Mouse (Mus musculus) testis, adult 2 months (tissue): ENCODE results near the gene Stac. TPM values are rescaled to one million over a fixed set of nuclear protein-coding genes. Genes with fewer than 3 reads are reported as not detected.

Experiments used
- H3K27ac ChIP-seq: fragments of 200-500 bp; 2 replicates; pipeline ENCODE4 v1.5.1; 2012; ENCODE audit warnings: low read depth, low read length; ENCODE audit not compliant: control insufficient read depth, insufficient read depth
- H3K27me3 ChIP-seq: fragments of 200-500 bp; 2 replicates; pipeline ENCODE4 v1.6.1; 2012; ENCODE audit warnings: mild to moderate bottlenecking, low read length, moderate library complexity; ENCODE audit not compliant: control insufficient read depth, insufficient read depth
- H3K36me3 ChIP-seq: fragments of 200-500 bp; 2 replicates; pipeline ENCODE4 v1.6.1; 2012; ENCODE audit warnings: mild to moderate bottlenecking, low read length; ENCODE audit not compliant: control insufficient read depth, insufficient read depth
- H3K4me1 ChIP-seq: fragments of 200-500 bp; 2 replicates; pipeline ENCODE4 v1.6.1; 2012; ENCODE audit warnings: low read length; ENCODE audit not compliant: control insufficient read depth, insufficient read depth
- H3K4me3 ChIP-seq: fragments of 200-500 bp; 2 replicates; pipeline ENCODE4 v1.5.1; 2012; ENCODE audit warnings: low read depth, mild to moderate bottlenecking, low read length, moderate library complexity, mixed read lengths; ENCODE audit not compliant: control insufficient read depth
- CTCF ChIP-seq: fragments of 200-500 bp; IDR thresholded peaks from 2 replicates; pipeline ENCODE4 v1.5.1; 2012; ENCODE audit warnings: low read depth, mild to moderate bottlenecking, inconsistent platforms, low read length, moderate library complexity; ENCODE audit not compliant: control insufficient read depth, insufficient read depth, insufficient replicate concordance
- POLR2A ChIP-seq: fragments of 200-500 bp; IDR thresholded peaks from 2 replicates; pipeline ENCODE4 v1.6.1; 2012; ENCODE audit warnings: low read depth, mild to moderate bottlenecking, inconsistent platforms, low read length, moderate library complexity; ENCODE audit not compliant: control insufficient read depth
- polyA plus RNA-seq: library from polyadenylated mRNA; depleted of rRNA; stranded (reverse); fragments of >200 nt; gene quantifications from 2 replicates; pipeline ENCODE4 v1.2.3, GENCODE M21; 2012

Gene Stac
- polyA plus RNA-seq, 1 experiment = 0.27 TPM

GRCm38 (mm10) chr9:111724981-111725593, 34.9 kb upstream of the Stac start:
- Histone ChIP-seq H3K27me3 (no peaks in the 10 kb centered on the region), H3K27ac (no peak overlapping the region), H3K4me3 (no peak overlapping the region), H3K4me1 (no peaks in the 10 kb centered on the region; the same call in 1 of the 2 replicates), H3K36me3 (no peaks in the 10 kb centered on the region)
- no peak for TF ChIP-seq CTCF
- no peak for TF ChIP-seq POLR2A

GRCm38 (mm10) chr9:111714457-111714856, 24.3 kb upstream of the Stac start:
- H3K4me3 ChIP-seq = no peak overlapping the region
- H3K4me1 ChIP-seq = no peaks in the 10 kb centered on the region
- H3K36me3 ChIP-seq = no peaks in the 10 kb centered on the region

GRCm38 (mm10) chr9:111700101-111700500, 10.0 kb upstream of the Stac start:
- H3K27me3 ChIP-seq = no peaks in the 10 kb centered on the region
- H3K27ac ChIP-seq = no peak overlapping the region
- H3K4me1 ChIP-seq = no peaks in the 10 kb centered on the region
- no peaks in the 10 kb centered on the region for H3K36me3 ChIP-seq
- TF ChIP-seq POLR2A (no peak), CTCF (no peak)
- H3K4me3 ChIP-seq = no peak overlapping the region

More at GRCm38 (mm10) chr9:111714457-111714856, 24.3 kb upstream of the Stac start:
- no peak for TF ChIP-seq CTCF
- TF ChIP-seq POLR2A = no peak
- Histone ChIP-seq H3K27me3 (no peaks in the 10 kb centered on the region), H3K27ac (no peak overlapping the region)

GRCm38 (mm10) chr9:111690484-111690855, 322 bp upstream of the Stac start:
- no peak for TF ChIP-seq CTCF
- TF ChIP-seq POLR2A = no peak
- peak overlapping the region; percentile 60; the same call in 1 of the 2 replicates for H3K4me3 ChIP-seq
- H3K27me3 ChIP-seq = peaks cover 5% of the 10 kb centered on the region; the same call in 1 of the 2 replicates
- H3K4me1 ChIP-seq = peaks cover 8% of the 10 kb centered on the region; the same call in 1 of the 2 replicates
- H3K36me3 ChIP-seq = no peaks in the 10 kb centered on the region
- H3K27ac ChIP-seq = no peak overlapping the region

- peaks cover 5% of the 10 kb centered on the region; the same call in 1 of the 2 replicates for H3K27me3 ChIP-seq
- peaks cover 8% of the 10 kb centered on the region; the same call in 1 of the 2 replicates for H3K4me1 ChIP-seq
- no peaks in the 10 kb centered on the region for H3K36me3 ChIP-seq
- TF ChIP-seq CTCF = no peak
- TF ChIP-seq POLR2A = no peak
- H3K4me3 ChIP-seq = no peak overlapping the region
- H3K27ac ChIP-seq = no peak overlapping the region
These were observed 1.0 kb downstream of the Stac start for GRCm38 (mm10) chr9:111689146-111689545.

GRCm38 (mm10) chr9:111684170-111684569, 6.0 kb downstream of the Stac start:
- H3K4me3 ChIP-seq = no peak overlapping the region
- no peaks in the 10 kb centered on the region for H3K27me3 ChIP-seq
- H3K27ac ChIP-seq = no peak overlapping the region
- TF ChIP-seq POLR2A (no peak), CTCF (no peak)
- no peaks in the 10 kb centered on the region for H3K36me3 ChIP-seq
- no peaks in the 10 kb centered on the region for H3K4me1 ChIP-seq

- Histone ChIP-seq H3K27ac (no peak overlapping the region), H3K4me3 (no peak overlapping the region), H3K4me1 (no peaks in the 10 kb centered on the region), H3K36me3 (no peaks in the 10 kb centered on the region), H3K27me3 (no peaks in the 10 kb centered on the region)
- TF ChIP-seq CTCF (no peak), POLR2A (no peak)
These were observed 10.6 kb downstream of the Stac start for GRCm38 (mm10) chr9:111679516-111679915.
